Mouse (Mus musculus) kidney, adult 9 months (tissue): ENCODE data around the gene Hoxb4.
A peak's percentile ranks its signal among the peaks of the same experiment; 100 is the strongest.

ENCODE experiments used
- DNase-seq: peaks from one replicate; pipeline ENCODE4 v3.0.0; 2022

The Hoxb4 gene

DNA sequence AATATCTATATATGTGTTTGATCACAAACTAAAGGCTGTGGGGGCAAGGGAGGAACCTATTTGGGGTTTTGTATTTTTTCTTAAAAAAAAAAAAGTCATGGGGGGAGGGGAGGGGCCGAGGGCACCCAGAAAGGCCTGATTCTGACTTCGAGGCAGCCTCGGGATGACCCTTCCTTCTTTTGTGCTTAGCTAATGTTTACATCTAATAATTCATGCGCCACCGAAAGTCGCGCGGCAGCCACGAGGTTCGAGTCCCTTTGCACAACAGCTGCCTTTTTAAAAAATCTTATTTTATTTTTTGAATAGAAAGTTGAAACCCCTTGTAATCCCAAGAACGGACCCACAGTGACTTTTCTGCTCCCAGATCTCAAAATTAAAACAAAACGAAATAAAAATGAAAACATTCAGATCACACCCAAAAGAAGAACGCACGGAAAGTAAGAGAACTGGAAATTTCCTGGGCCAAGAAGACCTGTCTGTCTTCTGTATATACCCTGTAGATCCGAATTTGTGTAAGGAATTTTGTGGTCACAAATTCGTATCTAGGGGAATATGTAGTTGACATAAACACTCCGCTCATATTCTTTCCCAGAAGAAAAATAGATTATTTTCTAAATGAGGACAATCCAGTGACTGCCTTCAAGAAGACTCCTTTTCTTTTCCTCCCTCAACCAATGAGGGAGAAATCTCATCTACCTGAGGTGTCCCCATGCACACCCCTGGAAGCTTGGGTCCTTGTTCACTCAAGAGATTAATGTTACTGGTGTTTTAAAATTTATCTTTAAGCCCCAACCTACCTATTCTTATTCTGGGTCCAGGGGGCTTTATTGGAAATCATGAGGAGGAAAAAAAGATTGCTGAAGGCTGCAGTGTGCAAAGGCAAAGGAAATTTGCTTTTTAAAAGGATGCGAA, 1.1 kb upstream of the Hoxb4 start:
- no peak for DNase-seq

DNA sequence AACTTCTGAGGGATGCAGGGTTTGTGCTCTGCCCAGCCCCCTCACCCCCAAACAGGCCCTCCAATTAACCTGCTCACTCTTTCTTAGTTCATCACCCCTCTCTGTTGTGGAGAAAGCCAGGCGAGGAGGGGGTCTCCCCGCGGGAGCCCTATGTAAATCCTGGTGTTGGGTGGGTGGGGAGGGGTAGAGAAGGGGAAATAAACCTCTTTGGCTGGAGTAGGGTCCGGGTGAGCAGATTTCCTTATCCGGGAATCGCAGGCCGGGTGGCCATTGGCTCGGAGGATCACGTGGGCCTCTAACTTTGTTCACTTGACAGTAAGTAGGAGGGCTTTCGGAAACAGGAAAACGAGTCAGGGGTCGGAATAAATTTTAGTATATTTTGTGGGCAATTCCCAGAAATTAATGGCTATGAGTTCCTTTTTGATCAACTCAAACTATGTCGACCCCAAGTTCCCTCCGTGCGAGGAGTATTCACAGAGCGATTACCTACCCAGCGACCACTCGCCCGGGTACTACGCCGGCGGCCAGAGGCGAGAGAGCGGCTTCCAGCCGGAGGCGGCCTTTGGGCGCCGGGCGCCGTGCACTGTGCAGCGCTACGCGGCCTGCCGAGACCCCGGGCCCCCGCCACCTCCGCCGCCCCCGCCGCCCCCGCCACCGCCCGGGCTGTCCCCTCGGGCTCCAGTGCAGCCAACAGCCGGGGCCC, 452 bp downstream of the Hoxb4 start:
- peak; percentile 94 for DNase-seq

DNA sequence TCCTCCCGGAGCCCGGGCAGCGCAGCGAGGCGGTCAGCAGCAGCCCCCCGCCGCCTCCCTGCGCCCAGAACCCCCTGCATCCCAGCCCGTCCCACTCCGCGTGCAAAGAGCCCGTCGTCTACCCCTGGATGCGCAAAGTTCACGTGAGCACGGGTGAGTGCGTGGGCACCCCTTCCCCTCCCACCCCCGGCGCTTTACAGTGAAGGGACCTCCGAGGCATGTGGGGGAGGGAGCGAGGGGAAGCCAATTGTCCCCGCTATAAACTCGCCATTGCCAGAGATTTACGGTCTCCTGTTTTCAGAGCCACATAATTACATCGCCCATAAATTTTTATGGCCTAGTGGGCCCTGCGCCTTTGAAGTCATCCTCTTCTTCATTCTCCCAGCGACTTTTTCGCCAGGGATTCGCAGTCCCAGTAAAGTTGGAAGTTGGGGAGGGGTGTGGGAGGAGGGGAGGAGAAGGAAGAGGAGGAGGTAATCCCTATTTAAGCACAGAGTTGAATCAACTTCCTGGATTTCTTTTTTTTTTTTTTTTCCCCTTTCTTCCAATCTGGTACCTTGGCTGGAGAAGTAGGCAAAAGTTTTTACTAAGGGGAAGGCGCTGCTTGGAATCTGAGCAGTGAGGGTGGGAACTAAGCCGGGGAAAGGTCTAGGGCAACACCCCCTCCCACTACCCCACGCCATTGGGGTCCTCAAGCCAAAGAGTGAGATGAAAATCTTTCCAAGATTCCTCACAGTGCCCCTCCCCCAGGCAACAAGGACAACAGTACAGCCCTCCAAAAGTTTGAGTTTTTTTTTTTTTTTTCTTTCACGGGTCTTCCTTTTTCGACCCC, 1.2 kb downstream of the Hoxb4 start:
- DNase-seq = peak; percentile 70

DNA sequence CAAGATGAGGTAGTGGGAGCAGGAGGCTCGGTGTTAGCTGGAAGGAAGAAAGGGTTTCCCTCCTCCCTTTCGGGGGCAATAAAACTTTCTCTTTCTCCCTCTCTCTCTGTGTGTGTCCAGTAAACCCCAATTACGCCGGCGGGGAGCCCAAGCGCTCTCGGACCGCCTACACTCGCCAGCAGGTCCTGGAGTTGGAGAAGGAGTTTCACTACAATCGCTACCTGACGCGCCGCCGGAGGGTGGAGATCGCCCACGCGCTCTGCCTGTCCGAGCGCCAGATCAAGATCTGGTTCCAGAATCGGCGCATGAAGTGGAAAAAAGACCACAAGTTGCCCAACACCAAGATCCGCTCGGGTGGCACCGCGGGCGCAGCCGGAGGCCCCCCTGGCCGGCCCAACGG, 1.8 kb downstream of the Hoxb4 start:
- peak; percentile 72 for DNase-seq

DNA sequence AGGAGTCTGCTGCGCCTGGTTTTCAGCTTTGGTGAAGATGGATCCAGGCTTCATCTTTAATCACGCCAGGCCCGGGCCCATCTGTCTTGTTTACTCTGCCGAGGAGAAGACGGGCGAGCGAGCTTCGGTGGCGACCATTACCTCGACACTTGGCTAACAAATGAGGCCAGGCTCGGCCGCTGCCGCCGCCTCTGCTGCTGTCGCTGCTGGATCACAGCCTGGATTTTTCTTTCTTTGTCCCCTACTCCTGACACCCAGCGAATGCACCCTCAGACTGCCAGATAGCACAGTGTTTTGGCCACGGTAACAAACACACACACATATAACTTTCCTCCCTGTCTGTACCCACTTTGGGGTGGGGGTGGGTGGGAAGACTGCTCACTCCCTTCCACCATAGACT, 2.6 kb downstream of the Hoxb4 start:
- DNase-seq = peak; percentile 34

DNA sequence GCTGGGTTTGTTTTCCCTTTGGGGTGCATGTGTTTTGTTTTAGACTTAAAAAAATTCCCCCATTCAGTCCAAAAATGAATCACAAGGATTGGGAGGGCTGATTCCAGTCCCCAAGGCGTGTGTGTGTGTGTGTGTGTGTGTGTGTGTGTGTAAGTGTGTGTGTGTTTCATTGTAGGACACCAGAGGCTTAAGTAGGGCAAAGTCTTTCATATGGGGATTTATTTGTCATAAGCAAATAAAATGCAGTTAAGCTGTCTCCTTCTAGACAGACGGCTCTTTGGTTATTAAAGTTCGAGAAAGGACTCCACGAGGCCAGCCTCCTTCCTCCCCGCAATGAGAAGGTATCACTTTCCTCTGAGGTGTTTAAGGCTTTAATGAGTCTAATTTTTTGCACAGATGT, 3.8 kb downstream of the Hoxb4 start:
- DNase-seq = no peak

DNA sequence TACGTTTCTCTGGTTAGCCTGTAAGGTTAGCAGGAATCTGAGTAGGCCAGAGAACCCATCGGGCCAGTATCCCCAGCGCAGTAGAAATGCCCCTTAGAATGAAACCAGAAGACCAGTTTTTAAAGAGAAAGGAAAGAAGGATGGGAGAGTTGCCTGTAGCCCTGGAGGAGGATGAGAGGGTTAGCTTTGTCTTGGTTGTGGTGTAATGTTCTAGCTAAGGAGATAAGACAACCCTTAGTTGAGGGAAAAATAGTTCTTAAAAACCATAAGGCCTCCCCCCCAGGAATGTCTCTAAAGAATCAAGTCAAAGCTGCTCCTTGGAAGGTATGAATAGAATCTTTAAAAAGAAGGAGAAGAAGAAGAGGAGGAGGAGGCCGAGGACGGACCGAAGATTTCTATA, 4.7 kb downstream of the Hoxb4 start:
- no peak for DNase-seq

DNA sequence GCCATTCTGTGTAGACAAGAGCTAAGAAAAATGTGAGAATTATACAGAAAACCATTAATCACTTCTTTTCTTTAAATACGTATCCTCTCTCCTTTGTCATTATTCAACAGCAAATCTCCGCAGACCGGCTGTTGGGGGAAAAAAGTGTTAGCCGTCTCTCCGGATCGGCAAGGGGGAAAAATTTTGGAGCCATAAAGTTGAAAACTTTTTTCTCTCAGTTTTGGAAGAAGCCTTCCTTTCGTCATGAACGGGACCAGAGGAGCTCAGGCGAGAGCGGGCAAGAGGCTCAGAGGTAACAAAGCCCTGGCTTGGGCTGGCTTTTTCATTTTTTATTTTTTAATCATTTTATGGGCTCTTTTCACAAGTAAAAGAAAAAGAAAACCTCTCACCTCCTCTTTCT, 5.1 kb downstream of the Hoxb4 start, which contains the start of gene Hoxb3:
Gene Hoxb3, plus strand, starts transcription at position 173 of the 400 bp plus-strand sequence.
- DNase-seq = no peak

DNA sequence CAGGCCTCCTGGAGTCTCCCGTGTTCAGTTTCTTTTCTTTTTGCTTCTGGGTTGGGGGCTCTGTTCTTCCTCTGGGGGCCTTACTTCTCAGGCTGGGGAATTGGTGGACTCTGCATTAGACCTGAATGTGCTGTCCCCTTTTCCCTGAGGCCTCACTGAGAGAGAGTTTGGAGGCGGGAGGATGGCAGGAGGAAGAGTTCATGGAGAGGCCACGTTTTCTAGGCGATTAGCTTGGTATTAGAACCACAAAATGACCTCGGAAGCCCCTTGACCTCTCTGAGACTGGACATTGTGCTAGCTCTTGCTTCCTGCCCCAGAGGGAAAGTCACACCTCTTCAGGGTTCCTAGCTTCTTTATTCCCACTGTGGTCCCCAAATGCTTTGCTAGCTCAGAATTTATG, 6.1 kb downstream of the Hoxb4 start:
- DNase-seq = peak; percentile 40

DNA sequence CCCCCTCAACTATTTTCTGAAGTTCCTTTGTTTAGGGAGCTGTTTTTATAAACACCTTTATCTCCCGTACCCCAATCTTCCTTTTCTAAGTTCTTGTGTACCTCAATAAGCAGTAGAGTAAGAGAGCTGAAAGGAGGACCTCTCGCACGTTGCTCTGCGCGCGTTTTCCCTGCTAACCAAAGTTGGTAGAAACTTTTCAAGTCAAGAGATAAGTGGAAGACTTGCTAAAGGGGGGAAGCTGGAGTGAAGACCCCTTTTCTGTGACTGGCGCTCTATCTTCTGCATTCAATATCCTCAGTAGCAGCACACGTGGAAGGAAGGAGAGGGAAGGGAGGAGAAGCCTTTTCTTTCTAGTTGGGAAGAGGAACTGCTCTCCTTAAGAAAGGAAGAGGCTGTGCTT, 6.9 kb downstream of the Hoxb4 start:
- no peak for DNase-seq

DNA sequence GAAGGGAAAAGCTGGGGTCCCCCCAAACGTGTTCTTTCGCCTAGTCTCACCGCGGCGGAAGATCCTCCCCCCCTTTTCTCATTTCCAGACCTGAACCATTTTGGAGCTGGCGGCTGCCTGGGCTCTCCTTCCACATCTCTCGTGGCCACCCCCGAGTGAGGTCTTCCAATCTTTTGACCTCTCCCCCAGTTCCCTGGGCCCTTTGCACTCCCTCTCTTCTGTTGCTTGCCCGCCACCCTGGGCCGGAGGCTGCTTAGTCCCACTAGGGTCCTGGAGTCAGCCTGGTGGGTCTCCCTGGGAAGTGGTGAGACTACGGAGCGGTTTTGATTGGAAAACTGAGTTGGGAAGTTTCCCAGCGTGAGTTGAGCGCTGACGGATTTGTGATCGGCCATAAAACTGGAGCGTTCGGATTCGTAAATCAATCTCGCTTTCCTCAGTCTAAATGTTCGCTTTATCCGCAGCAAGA, 7.7 kb downstream of the Hoxb4 start:
- no peak for DNase-seq

DNA sequence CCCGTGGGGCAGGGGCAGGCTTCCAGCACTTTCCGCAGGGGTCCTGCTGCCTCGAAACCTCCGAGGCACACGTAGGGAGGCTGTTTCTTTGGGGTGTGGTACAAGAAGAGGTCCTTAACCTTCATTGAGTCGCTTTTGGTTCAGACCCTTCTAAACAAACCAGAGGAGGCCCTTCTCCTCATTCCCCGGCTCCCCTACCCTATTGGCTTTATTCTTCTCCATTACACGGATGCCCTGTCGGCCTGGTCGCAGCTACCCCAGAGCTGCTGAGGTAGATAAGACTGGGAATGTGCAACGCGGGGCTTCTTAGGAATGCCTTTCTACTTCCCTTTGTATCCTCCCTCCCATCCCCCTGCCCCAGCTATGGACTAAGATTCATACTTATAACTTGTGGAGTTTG, 8.6 kb downstream of the Hoxb4 start:
- DNase-seq = no peak

DNA sequence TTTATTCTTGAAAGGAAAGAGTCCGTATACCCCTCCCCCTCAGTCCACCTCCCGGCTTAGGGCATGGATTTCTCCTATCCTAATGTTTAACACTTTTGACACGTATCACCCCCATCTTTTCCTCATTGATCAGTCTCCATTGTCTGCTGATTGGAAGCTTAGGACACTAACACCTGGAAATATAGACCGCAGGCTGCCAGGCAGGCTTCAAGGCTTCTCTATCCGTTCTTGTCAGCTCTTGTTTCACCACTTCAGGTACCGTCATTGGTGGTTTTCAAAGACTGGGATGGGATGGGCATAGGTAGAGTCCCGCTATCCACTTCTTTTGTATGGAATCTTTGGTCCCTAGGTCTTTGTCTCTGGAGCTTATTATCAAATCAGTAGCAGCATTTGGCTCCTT, 9.1 kb downstream of the Hoxb4 start:
- DNase-seq = no peak

DNA sequence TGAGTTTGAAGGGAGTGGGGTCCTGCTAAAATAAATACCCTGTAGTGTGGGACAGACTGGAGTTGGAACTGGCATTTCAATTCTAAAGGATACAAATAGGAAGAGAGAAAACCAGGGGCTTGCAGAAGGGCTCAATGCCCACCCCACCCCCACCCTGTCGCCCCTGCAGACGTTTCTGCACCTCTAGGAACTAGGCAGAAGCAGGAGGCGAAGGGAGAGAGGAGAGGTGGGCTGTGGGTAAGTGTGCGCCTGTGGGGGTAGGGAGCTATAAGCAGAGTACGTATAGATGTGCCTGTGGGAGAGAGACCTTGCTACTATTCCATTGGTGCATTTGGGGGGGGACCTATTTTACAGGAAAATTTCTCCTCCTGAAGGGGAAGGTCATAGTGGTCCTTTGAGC, 9.7 kb downstream of the Hoxb4 start:
- DNase-seq = no peak

DNA sequence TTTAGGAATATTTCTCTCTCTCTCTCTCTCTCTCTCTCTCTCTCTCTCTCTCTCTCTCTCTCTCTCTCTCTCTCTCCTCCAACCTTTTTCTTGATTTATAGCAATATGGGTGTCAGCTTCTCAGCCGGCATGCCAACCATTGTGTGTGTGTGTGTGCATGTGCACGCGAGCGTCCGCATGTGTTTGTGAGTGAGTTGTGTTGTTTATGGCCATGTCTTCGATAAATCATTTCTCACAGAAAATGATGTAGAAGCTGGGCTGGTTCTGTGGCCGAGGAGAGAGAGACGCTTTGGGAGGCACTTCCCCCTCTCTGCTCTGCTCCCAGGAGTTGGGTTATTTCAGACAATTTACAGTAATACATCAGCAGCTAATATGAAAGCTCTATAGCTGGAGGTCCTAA, 10.5 kb downstream of the Hoxb4 start:
- no peak for DNase-seq

DNA sequence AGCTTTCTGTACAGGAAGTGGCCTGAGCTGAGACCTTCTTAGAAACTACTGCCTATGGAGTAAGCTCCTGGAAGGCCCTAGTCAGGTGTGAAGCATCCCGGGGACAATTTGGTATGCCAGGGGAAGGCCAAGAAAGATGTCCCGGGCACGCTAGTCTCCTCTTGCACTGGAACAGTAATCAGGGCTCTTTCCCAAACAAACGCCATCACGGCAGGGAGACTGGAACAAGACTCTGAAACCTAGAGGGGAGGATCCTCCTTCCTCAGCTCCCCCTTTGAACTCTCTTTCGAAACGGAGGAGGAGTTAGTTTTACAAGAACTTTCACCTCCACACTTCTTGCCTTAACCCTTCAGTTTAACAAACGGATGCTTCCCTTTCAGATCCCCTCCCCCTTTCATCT, 14.0 kb downstream of the Hoxb4 start:
- DNase-seq = peak; percentile 36

DNA sequence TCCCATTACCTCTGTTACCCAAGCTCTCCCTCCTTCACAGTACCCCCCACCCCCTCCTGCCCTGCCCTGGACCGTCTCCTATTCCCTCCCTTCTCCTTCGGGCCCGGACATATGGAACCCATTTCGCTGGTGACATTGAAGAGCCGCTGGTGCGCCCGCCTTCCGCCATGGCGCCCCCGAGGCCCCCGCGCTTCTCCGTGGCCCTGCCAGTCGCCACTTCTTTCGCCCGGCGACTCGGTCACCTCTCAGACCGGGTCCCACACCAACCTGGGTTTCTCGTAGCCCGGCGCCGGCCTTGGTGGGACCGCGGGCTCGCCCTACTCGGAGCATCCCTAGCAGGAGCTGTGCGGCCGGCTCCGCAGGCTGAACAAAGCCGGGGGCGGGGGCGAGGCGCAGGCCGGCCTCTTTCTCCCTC, 14.6 kb downstream of the Hoxb4 start:
- DNase-seq = no peak

DNA sequence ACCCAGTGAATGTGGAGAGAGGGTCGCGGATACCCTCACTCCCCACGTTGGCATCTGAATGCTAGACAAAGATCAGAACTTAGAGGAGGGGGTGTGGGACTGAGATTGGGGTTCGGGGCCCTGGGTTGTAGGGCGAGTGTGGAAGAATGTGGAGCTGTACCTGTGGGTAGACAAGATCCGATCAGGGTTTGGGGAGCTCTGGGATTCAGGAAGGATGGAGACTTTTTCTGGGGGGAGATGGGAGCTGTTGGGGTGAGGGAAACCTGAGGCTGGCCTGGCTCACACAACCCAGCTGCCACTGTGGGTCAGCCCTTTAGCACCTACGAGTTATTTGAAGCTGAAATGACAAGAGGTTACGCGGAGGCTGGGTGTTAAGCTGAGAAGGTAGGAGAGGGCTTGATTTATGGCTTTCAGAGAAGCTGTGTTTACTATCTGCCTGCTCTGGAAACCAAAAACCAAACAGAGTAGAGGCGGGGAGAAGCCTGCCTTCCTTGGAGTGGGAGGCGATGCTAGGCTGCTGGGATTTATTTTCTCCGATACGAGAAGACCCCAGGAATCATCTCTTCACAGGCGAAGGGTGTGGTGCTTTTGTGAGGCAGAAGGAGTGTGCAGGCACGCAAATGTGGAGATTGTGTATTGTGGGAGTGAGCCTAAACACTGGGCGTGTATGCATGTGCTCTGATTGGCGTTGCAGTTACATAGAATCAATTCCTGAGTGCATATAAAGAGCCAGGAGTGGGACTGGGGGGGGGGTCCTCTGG, 15.4 kb downstream of the Hoxb4 start:
- no peak for DNase-seq

DNA sequence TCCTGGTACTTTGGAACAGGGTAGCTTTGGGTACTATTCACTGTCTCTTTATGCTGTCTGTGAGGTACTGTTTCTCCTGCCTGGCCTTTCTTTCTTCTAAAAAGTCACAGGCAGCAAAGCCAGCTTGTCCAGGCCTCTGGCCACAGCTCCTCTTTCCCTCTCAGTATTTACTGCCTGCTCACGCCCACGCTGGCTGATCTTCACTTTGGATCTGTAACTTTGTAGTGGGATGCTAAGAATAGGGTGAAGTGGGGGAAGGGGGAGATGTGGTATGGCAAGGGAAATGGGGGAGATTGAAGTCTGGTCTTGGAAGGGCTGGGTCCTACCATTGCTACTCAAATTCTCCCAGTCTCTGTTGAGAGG, 15.9 kb downstream of the Hoxb4 start:
- DNase-seq = no peak

DNA sequence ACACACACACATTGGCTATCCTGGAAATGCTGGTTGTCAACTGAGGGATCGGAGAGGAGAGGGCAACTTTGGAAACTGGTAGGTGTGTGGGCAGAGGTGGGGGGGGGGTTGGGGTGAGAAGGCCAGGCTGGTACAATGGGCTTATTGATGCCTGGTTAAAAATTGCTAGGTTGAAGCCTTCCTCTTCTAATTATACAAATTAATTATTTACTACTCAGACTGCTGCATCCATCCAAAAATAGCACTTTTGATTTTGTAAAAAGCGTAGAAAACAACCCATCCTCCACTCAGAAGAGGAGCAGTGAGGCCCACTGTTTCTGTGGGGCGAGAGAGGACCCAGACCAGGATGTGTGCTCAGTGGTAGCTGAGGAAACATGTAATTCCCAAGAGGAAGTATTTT, 16.9 kb downstream of the Hoxb4 start:
- DNase-seq = peak; percentile 55

DNA sequence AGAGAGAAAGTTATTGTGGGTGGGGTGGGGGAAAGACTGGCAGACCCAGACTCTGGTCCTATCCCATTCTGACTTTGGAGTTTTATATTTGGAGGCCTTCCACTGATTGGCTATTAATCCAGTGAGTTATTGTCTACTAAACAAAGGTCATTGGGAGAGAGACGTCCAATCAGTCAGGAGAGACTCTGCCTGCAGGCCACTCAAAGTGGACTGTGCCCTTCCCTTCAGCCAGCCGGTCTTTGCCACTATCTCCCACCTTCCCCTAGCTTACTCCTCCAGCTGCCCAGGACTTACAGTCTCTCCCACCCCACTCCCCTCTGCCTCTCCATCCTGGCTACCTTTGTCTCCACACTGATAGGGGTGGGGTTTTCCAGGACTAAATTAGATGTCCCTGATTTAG, 18.5 kb downstream of the Hoxb4 start:
- peak; percentile 78 for DNase-seq

DNA sequence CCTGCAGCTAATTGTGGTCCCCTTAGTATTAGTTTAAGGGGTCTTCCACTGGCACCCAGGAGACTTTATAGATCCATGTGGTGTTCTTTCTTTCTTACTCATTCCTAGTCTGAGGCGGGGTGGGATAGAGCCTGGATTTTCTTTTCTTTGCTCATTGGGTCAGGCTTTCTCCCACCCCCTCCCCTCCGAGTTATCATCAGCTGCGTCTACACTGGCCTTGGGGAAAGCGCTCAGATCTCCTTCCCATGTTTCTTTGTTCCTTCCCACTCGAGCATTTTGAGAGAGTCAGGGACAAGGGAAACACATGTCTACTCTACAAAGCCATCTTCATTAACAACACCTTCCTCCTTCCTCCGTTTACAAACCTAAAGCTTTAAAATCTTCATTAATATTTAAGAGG, 19.0 kb downstream of the Hoxb4 start:
- no peak for DNase-seq
